Mouse (Mus musculus) cortical plate, adult 2 months (tissue): ENCODE measurements at regions not wholly inside any gene's neighbourhood (a gene's known extent, or its start where the extent isn't known, plus 50 kb on each side); places are given as distances from the start of the nearest gene placed in this dataset.

Source experiments
- CTCF ChIP-seq: fragments of 200-500 bp; IDR thresholded peaks from 2 replicates; pipeline ENCODE4 v1.5.1; 2011; ENCODE audit warnings: mild to moderate bottlenecking, control low read depth, low read length; ENCODE audit not compliant: insufficient read depth; ENCODE audit errors: extremely low read depth
- POLR2A ChIP-seq: fragments of 200-500 bp; IDR thresholded peaks from 2 replicates; pipeline ENCODE4 v1.6.1; 2011; ENCODE audit warnings: mild to moderate bottlenecking, low read length, control low read depth; ENCODE audit not compliant: insufficient read depth; ENCODE audit errors: extremely low read depth

- no peak for TF ChIP-seq CTCF
- no peak for TF ChIP-seq POLR2A
These were observed 597.0 kb downstream of the Efnb2 start for GRCm38 (mm10) chr8:8064074-8064473.
